Mouse (Mus musculus) liver, postnatal 0 days (tissue): ENCODE results near the gene Gatad2b. TPM values are rescaled to one million over a fixed set of nuclear protein-coding genes. Genes with fewer than 3 reads are reported as not detected.
A peak's percentile ranks its signal among the peaks of the same experiment; 100 is the strongest.
"Not testable (repeated sequence)": the region's sequence is repeated elsewhere in the genome, so short reads cannot be mapped to it uniquely, and the experiment has no call there.

Experiments used
- ATAC-seq: fragments of 200-750 bp; cut with Nextera tagmentation; 2 replicates; pipeline ENCODE4 v1.8.0; 2017; ENCODE audit warnings: mild to moderate bottlenecking, moderate library complexity
- DNase-seq: peaks from one replicate; pipeline ENCODE4 v3.0.0-alpha.2; 2016
- H3K27ac ChIP-seq: fragments of 300-500 bp; sonication (generic); 2 replicates; pipeline ENCODE4 v1.5.1; 2014; ENCODE audit warnings: antibody characterized with exemption, moderate library complexity, mild to moderate bottlenecking, low read depth
- H3K27me3 ChIP-seq: fragments of 300-500 bp; sonication (generic); 2 replicates; pipeline ENCODE4 v1.6.1; 2014; ENCODE audit warnings: low read length, control low read depth, mixed read lengths; ENCODE audit not compliant: insufficient read depth
- H3K36me3 ChIP-seq: fragments of 300-500 bp; sonication (generic); replicated peaks from 2 replicates; pipeline ENCODE4 v1.6.1; 2014; ENCODE audit warnings: mild to moderate bottlenecking, control low read depth, low read length, moderate library complexity, mixed read lengths; ENCODE audit not compliant: insufficient read depth
- H3K4me1 ChIP-seq: fragments of 300-500 bp; sonication (generic); 2 replicates; pipeline ENCODE4 v1.6.1; 2014; ENCODE audit warnings: antibody characterized with exemption, mild to moderate bottlenecking, control low read depth; ENCODE audit not compliant: insufficient read depth
- H3K4me2 ChIP-seq: fragments of 300-500 bp; sonication (generic); 2 replicates; pipeline ENCODE4 v1.6.1; 2014; ENCODE audit warnings: low read depth, mild to moderate bottlenecking, low read length, moderate library complexity, mixed read lengths
- H3K4me3 ChIP-seq: fragments of 300-500 bp; sonication (generic); 2 replicates; pipeline ENCODE4 v1.5.1; 2014; ENCODE audit warnings: low read depth, low read length
- H3K9ac ChIP-seq: fragments of 300-500 bp; sonication (generic); replicated peaks from 2 replicates; pipeline ENCODE4 v1.6.1; 2014; ENCODE audit warnings: mild to moderate bottlenecking, moderate library complexity
- H3K9me3 ChIP-seq: fragments of 300-500 bp; sonication (generic); 2 replicates; pipeline ENCODE4 v1.6.1; 2016; ENCODE audit warnings: mild to moderate bottlenecking, control low read depth, low read length, mixed read lengths
- CTCF ChIP-seq: sonication (generic); IDR thresholded peaks from 2 replicates; pipeline ENCODE4 v1.5.1; 2016; ENCODE audit warnings: antibody characterized with exemption, low read depth
- EP300 ChIP-seq: IDR thresholded peaks from 2 replicates; pipeline ENCODE4 v1.6.1; 2016; ENCODE audit warnings: antibody characterized with exemption, low read depth, mild to moderate bottlenecking
- WGBS: fragments of 180-500 bp; shearing (Covaris S2); extraction: QIAGEN DNeasy Blood & Tissue Kit; methylation state at CpG from one replicate; pipeline ENCODE4 v1.1.7; 2014; ENCODE audit not compliant: insufficient replicate concordance; 5-methylcytosine and 5-hydroxymethylcytosine counted together
- polyA plus RNA-seq: library from polyadenylated mRNA; unstranded; fragments of >200 nt; fragmentation: Nextera tagmentation; extraction: Ambion mirVana; gene quantifications from 2 replicates; pipeline ENCODE4 v1.2.1, GENCODE M21; 2015

The Gatad2b gene
- polyA plus RNA-seq, 1 experiment from 2014 or later, result 3.1 TPM

DNA sequence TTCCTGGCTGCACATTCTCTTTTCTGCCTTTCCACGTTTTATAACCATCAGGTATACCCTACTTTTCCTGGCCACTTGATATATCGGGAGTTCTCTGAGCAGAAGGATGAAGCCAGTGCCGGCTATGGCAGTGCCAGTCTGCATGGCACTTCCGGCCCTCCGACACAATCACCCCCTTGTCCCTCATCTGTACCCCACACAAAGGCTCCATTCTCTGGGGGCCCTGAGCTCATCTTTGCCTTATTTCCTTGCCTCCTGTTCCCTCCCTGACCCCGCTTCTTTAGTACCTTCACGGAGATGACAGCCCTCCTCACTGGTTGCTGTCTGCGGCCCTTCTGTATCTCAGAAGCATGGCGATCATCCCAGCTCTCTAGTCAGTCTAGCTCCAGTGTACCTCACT is 12.3 kb upstream of the Gatad2b start:
- Histone ChIP-seq H3K36me3 (peaks cover 37% of the 10 kb centered on the region), H3K9ac (no peak overlapping the region), H3K4me1 (no peaks in the 10 kb centered on the region), H3K4me3 (no peak overlapping the region), H3K27me3 (no peaks in the 10 kb centered on the region), H3K9me3 (no peaks in the 10 kb centered on the region), H3K27ac (no peak overlapping the region), H3K4me2 (no peak overlapping the region)
- DNase-seq, result no peak
- ATAC-seq, result no peak
- TF ChIP-seq EP300, result no peak
- TF ChIP-seq CTCF, result no peak
- WGBS, result 89% methylated on average over 9 of the region's 9 CpGs

DNA sequence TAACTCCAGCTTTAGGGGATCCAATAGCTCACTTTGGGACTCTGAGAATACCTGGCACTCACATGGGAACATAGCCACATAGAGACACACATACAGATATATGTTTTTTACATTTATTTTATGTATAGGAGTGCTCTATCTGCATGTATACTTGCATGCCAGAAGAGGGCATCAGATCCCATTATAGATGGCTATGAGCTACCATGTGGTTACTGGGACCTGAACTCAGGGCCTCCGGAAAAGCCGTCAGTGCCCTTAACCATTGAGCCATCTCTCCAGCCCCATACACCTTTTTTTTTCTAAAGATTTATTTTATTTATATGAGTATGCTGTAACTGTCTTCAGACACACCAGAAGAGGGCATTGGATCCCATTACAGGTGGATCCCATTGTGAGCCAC is 8.8 kb upstream of the Gatad2b start:
- no peak overlapping the region for H3K4me2 ChIP-seq
- H3K27me3 ChIP-seq, result no peaks in the 10 kb centered on the region
- DNase-seq (no peak), ATAC-seq (no peak)
- no peaks in the 10 kb centered on the region for H3K9me3 ChIP-seq
- H3K4me1 ChIP-seq, result no peaks in the 10 kb centered on the region
- H3K4me3 ChIP-seq, result no peak overlapping the region
- WGBS, result 85% methylated on average over 2 of the region's 2 CpGs
- peaks cover 14% of the 10 kb centered on the region; the same call in 1 of the 2 replicates for H3K36me3 ChIP-seq
- TF ChIP-seq CTCF (peak; percentile 28), EP300 (no peak)
- no peak overlapping the region for H3K27ac ChIP-seq
- H3K9ac ChIP-seq, result no peak overlapping the region

DNA sequence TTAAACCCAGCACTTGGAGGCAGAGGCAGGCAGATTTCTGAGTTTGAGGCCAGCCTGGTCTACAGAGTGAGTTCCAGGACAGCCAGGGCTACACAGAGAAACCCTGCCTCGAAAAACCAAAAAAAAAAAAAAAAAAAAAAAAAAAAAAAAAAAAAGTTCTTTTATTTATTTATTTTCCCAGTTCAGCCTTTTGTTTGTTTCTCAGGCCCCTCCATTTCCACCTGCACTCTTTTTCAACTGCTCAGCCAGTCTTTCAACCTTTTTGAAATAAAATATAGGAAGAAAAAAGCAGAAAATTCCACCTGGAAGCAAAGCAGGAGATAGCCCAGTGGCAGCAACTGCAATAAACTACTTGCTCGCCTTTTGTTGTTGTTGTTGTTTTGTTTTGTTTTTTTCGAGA is 3.6 kb upstream of the Gatad2b start:
- WGBS, result 65% methylated on average over 2 of the region's 3 CpGs
- not testable (repeated sequence) for DNase-seq, H3K4me2 ChIP-seq, H3K36me3 ChIP-seq, H3K27ac ChIP-seq, ATAC-seq, H3K4me1 ChIP-seq, H3K9me3 ChIP-seq, H3K4me3 ChIP-seq, H3K27me3 ChIP-seq, H3K9ac ChIP-seq

DNA sequence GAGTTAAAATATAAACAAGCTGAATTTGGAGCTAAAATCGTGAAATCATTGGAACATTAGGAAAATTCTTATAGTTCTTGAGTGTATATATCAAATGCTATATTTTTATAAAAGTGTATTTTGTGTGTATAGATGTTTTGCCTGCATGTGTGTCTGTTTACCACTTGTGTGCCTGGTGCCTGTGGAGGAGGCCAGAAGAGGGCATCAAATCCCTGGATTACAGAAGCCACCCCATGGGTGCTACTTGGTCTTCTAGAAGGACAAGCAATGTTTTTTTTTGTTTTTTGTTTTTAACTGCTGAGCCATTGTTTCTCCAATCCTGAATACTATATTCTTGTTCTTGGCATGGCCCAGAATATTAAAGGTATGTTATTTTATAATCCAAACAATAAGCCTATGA is 2.4 kb upstream of the Gatad2b start:
- DNase-seq (no peak), ATAC-seq (no peak)
- WGBS, result 84% methylated on average over 1 of the region's 1 CpGs
- H3K9ac ChIP-seq, result no peak overlapping the region
- H3K27ac ChIP-seq, result no peak overlapping the region
- H3K27me3 ChIP-seq, result no peaks in the 10 kb centered on the region
- no peaks in the 10 kb centered on the region for H3K36me3 ChIP-seq
- H3K4me2 ChIP-seq, result no peak overlapping the region
- peaks cover 20% of the 10 kb centered on the region for H3K4me1 ChIP-seq
- TF ChIP-seq EP300 (no peak), CTCF (peak; percentile 30; the same call in 1 of the 2 replicates)
- no peaks in the 10 kb centered on the region for H3K9me3 ChIP-seq
- no peak overlapping the region for H3K4me3 ChIP-seq

DNA sequence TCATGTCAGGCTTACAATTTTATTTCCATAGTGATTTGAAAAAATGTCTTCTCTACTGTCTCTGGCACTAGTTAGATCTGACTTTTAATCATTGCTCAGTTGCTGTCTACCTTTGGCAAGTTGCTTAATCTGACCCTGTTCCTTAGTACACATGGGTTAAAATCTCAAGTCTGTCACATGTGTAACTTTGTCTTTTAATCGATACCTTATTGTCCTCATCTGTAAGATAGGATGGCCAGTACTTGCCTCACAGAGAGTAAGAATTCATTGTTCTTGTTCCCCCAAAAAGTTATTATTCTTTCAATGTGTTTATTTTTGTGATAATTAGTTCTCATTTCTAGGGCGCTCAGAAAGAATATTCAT is 1.0 kb upstream of the Gatad2b start:
- 0 out of 2 replicates have a peak, but pooled peaks cover 3% of the 10 kb centered on the region for H3K36me3 ChIP-seq
- H3K4me1 ChIP-seq, result peaks cover 20% of the 10 kb centered on the region
- H3K4me2 ChIP-seq, result peak overlapping the region; percentile 84
- H3K9me3 ChIP-seq, result no peaks in the 10 kb centered on the region
- H3K27ac ChIP-seq, result peak overlapping the region; percentile 99
- TF ChIP-seq CTCF, result no peak
- TF ChIP-seq EP300, result no peak
- H3K9ac ChIP-seq, result peak overlapping the region; percentile 68
- peak overlapping the region; percentile 90 for H3K4me3 ChIP-seq
- WGBS, result 23% methylated on average over 2 of the region's 2 CpGs
- no peak for ATAC-seq
- DNase-seq, result no peak
- H3K27me3 ChIP-seq, result no peaks in the 10 kb centered on the region

DNA sequence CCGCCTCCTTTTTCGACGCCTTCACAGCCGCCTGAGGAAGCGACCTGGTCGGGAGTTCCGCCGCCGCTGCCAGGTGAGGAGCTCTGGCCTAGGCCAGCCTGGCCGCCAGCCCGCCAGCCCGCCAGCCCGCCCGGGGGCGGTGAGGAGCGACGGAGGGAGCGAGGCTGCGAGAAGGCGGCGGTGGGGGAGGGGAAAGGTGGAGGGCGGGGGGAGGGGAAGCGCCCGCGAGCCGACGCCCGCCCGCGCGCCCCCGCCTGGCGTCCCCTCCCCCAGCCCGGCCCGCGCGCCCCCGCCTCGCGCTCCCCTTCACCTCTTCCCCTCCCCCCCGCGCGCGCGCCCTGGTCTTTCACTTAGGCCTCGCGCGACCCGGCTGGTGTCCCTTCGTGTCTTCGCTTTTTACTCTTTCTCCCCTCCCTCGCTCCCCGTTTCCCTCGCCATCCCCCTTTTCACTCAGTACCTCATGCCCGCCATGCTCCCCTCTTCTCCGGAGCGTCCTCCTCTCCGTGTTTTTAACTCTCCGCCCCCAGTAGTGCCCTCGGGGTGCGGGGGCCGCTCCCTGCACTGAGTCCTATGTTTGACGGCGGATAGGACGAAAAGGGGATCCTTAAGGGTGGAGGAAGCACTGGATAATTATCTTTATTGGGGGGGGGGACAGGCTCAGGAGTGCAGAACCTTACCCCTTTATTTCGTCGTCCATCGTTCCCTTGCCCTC is 530 bp downstream of the Gatad2b start:
- H3K4me2 ChIP-seq, result peak overlapping the region; percentile 78
- peak overlapping the region; percentile 99 for H3K27ac ChIP-seq
- H3K4me1 ChIP-seq, result peaks cover 20% of the 10 kb centered on the region
- H3K9me3 ChIP-seq, result no peaks in the 10 kb centered on the region
- TF ChIP-seq EP300 (no peak), CTCF (no peak)
- WGBS, result under 1% methylated on average over 25 of the region's 68 CpGs
- DNase-seq (peak; percentile 87), ATAC-seq (peak; percentile 33)
- no peaks in the 10 kb centered on the region for H3K27me3 ChIP-seq
- H3K36me3 ChIP-seq, result 0 out of 2 replicates have a peak, but pooled peaks cover 3% of the 10 kb centered on the region
- H3K4me3 ChIP-seq, result peak overlapping the region; percentile 90
- H3K9ac ChIP-seq, result peak overlapping the region; percentile 95
